Mouse (Mus musculus) heart, adult 2 months (tissue): ENCODE measurements around the gene Rpap2.

Experiments used
- CTCF ChIP-seq: fragments of 200-600 bp; IDR thresholded peaks from 2 replicates; pipeline ENCODE4 v1.8.1; 2022; ENCODE audit warnings: antibody characterized with exemption, mild to moderate bottlenecking, moderate library complexity
- EP300 ChIP-seq: fragments of 200-500 bp; IDR thresholded peaks from 2 replicates; pipeline ENCODE4 v1.6.1; 2011; ENCODE audit warnings: low read depth, low read length, control low read depth; ENCODE audit not compliant: insufficient read depth

GRCm38 (mm10) chr5:107556969-107557368 is 40.2 kb upstream of the Rpap2 start:
- TF ChIP-seq CTCF = no peak
- no peak for TF ChIP-seq EP300
